Mouse (Mus musculus): ENCODE measurements around the gene Lrrc8e. TPM values are rescaled to one million over a fixed set of nuclear protein-coding genes. Genes with fewer than 3 reads are reported as not detected.

The Lrrc8e gene
- total RNA-seq, 2 experiments from 2014 or later = not detected

Other genes starting within 250 kb of the Lrrc8e start
- gene Cd209f, start 121.0 kb upstream of the Lrrc8e start, total RNA-seq (2021) = under 1 TPM in 1 of 2 experiments, not detected in 1; 0.48 TPM
- gene Cd209g, start 92.7 kb upstream of the Lrrc8e start, total RNA-seq (2021) = not detected
- 100 to 1,000 TPM; 106 to 108 TPM for gene Evi5l, start 60.3 kb upstream of the Lrrc8e start, total RNA-seq (2021)
- gene Prr36, start 9.4 kb upstream of the Lrrc8e start, total RNA-seq (2021) = 10 to 100 TPM; 37.7 to 41.3 TPM
- 10 to 100 TPM; 85.7 to 87.5 TPM for gene Map2k7, start 11.9 kb downstream of the Lrrc8e start, total RNA-seq (2021)
- gene Gm49320, start 12.0 kb downstream of the Lrrc8e start, total RNA-seq (2021) = under 1 TPM; 0.23 to 0.57 TPM
- 1 to 10 TPM; 6.4 to 7.8 TPM for gene Tgfbr3l, start 21.4 kb downstream of the Lrrc8e start, total RNA-seq (2021)
- 10 to 100 TPM; 32.4 to 33.2 TPM for gene Snapc2, start 26.3 kb downstream of the Lrrc8e start, total RNA-seq (2021)
- gene Ctxn1, start 32.4 kb downstream of the Lrrc8e start, total RNA-seq (2021) = 100 to 1,000 TPM; 607 to 649 TPM
- 10 to 100 TPM; 60.4 to 66.8 TPM for gene Timm44, start 49.1 kb downstream of the Lrrc8e start, total RNA-seq (2021)
- gene Ccl25, start 98.4 kb downstream of the Lrrc8e start, total RNA-seq (2021) = 10 to 100 TPM; 21.8 to 28.1 TPM
- gene Elavl1, start 98.6 kb downstream of the Lrrc8e start, total RNA-seq (2021) = 10 to 100 TPM; 72.2 to 76.6 TPM